Mouse (Mus musculus) limb, embryonic 10.5 days (tissue): ENCODE measurements around the gene Gm17490. TPM values are rescaled to one million over a fixed set of nuclear protein-coding genes. Genes with fewer than 3 reads are reported as not detected.

Experiments used
- DNase-seq: peaks from one replicate; pipeline ENCODE4 v3.0.0-alpha.2; 2017; ENCODE audit warnings: low spot score
- H3K27ac ChIP-seq: fragments of 300-500 bp; sonication (generic); 2 replicates; pipeline ENCODE4 v1.5.1; 2016; ENCODE audit warnings: mild to moderate bottlenecking
- H3K27me3 ChIP-seq: fragments of 300-500 bp; sonication (generic); 2 replicates; pipeline ENCODE4 v1.6.1; 2016; ENCODE audit warnings: low read depth, mild to moderate bottlenecking; ENCODE audit not compliant: poor library complexity, severe bottlenecking
- H3K36me3 ChIP-seq: fragments of 300-500 bp; sonication (generic); 2 replicates; pipeline ENCODE4 v1.6.1; 2016; ENCODE audit warnings: mild to moderate bottlenecking, moderate library complexity
- H3K4me1 ChIP-seq: fragments of 300-500 bp; sonication (generic); 2 replicates; pipeline ENCODE4 v1.6.1; 2016
- H3K4me3 ChIP-seq: fragments of 300-500 bp; sonication (generic); 2 replicates; pipeline ENCODE4 v1.5.1; 2016; ENCODE audit warnings: mild to moderate bottlenecking, moderate library complexity
- H3K9me3 ChIP-seq: fragments of 300-500 bp; sonication (generic); replicated peaks from 2 replicates; pipeline ENCODE4 v1.6.1; 2016; ENCODE audit warnings: mild to moderate bottlenecking
- WGBS: fragments of 180-500 bp; shearing (Covaris S2); methylation state at CpG from one replicate; pipeline ENCODE4 v1.1.7; 2016; 5-methylcytosine and 5-hydroxymethylcytosine counted together
- polyA plus RNA-seq: library from polyadenylated mRNA; unstranded; fragments of >200 nt; fragmentation: Nextera tagmentation; extraction: Ambion mirVana; gene quantifications from 2 replicates; pipeline ENCODE4 v1.2.1, GENCODE M21; 2016

Gene Gm17490
- polyA plus RNA-seq, 1 experiment from 2014 or later, result not detected

DNA sequence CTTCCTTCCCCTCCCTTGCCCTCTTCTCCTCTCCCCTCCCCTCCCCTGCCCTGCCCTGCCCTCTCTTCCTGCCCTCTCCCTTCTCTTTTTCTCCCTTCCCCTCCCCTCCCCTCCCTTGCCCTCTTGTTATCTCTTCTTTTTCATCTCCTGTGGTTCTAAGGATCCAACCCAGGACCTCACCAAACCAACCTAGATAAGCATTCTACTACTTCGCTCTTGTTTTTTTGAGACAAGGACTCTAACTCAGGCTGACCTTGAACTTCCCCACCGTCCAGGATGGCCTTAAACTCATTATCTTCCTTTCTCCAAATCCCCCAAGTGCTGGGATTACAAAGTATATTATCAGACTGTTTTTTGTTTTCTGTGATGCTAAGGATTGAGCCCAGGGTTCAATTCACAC, 26.7 kb upstream of the Gm17490 start:
- Histone ChIP-seq H3K9me3 (no peaks in the 10 kb centered on the region), H3K36me3 (no peaks in the 10 kb centered on the region), H3K4me3 (no peak overlapping the region), H3K4me1 (no peaks in the 10 kb centered on the region), H3K27ac (no peak overlapping the region), H3K27me3 (no peaks in the 10 kb centered on the region)
- WGBS, result 80% methylated on average over 2 of the region's 2 CpGs
- DNase-seq, result no peak

DNA sequence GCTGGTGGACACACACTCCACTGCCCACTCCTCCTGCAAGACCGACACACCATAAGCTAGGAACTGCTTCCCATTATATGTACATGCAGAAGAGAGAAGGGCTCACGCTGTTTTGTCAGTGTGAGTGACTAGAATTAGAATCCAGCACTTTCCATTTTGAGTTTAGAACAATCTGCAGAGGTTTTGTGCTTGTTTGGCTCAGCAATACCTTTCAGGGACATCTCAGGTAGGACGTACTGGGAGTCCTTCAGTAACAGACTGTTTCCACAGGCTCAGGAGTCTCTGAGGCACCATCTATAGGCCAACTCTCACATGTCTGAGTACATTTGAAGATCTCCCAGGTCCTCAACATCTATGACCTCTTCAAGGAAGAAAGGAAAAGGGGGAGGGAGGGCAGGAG, 26.1 kb upstream of the Gm17490 start:
- 84% methylated on average over 3 of the region's 3 CpGs for WGBS

DNA sequence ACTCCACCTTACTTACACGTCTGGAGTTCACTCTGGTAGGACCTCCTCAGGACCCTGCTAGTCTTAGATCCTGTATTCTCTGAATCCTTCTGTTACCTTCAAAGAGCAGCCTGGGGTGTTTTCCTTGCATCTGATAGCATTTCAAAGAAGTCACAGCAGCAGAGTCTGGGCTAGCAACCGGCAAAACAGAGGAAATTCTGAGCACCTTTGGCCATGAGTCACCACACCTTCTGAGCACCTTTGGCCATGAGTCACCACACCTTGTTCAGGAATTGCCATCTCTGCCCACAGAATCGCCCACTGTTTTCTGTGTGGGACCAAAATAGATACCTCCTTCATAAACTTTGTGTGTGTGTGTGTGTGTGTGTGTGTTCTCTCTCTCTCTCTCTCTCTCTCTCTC, 25.4 kb upstream of the Gm17490 start:
- Histone ChIP-seq H3K27me3 (no peaks in the 10 kb centered on the region), H3K4me3 (no peak overlapping the region), H3K36me3 (no peaks in the 10 kb centered on the region), H3K4me1 (no peaks in the 10 kb centered on the region), H3K9me3 (no peaks in the 10 kb centered on the region), H3K27ac (no peak overlapping the region)
- no peak for DNase-seq
- WGBS, result 44% methylated on average over 3 of the region's 3 CpGs

More for the DNA sequence above, 26.1 kb upstream of the Gm17490 start:
- Histone ChIP-seq H3K4me3 (no peak overlapping the region), H3K27ac (no peak overlapping the region), H3K36me3 (no peaks in the 10 kb centered on the region), H3K9me3 (no peaks in the 10 kb centered on the region), H3K4me1 (no peaks in the 10 kb centered on the region), H3K27me3 (no peaks in the 10 kb centered on the region)
- no peak for DNase-seq

DNA sequence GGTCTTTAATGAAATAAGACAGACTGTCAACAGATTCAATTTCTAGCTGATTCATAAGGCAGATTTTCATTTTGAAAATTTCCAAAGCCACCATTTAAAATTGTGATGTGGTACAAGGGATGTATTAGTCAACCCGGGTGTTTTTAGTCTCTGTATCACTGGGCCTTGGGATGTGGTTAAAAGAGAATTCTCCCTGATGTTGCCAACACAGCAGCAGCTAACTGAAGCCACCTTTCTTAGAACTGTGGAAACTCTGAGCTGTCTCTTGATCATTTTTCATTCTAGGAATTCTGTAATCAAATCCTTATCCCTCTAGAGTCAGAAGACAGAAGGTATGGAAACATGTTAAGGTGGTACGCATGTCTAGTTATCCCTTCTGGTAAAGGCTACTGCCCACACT, 19.2 kb upstream of the Gm17490 start:
- no peak for DNase-seq
- Histone ChIP-seq H3K9me3 (no peaks in the 10 kb centered on the region), H3K4me1 (no peaks in the 10 kb centered on the region), H3K4me3 (no peak overlapping the region), H3K36me3 (no peaks in the 10 kb centered on the region), H3K27me3 (no peaks in the 10 kb centered on the region), H3K27ac (no peak overlapping the region)
- WGBS, result 92% methylated on average over 2 of the region's 2 CpGs

DNA sequence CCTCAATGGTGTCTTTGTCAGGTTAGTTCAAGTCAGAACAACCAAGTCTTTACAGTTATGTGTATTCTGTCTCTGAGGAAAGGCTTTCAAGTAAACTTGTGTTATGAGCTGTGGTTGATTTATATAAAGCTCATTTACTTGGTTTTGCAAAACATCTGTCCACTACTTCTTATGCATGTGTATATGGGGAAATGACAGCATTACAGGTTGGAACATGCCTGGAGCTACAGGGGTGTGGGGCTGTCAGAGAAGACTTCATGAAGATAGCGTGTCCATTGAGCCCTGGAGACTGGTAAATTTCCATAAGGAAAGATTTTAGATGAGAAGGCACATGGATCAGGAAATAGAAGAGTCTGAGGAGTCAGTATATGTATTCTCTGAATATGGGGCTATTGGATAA, 18.0 kb upstream of the Gm17490 start:
- Histone ChIP-seq H3K36me3 (no peaks in the 10 kb centered on the region), H3K27me3 (no peaks in the 10 kb centered on the region), H3K27ac (no peak overlapping the region), H3K9me3 (no peaks in the 10 kb centered on the region), H3K4me3 (no peak overlapping the region), H3K4me1 (no peaks in the 10 kb centered on the region)
- no peak for DNase-seq
- WGBS, result 86% methylated on average over 1 of the region's 1 CpGs

DNA sequence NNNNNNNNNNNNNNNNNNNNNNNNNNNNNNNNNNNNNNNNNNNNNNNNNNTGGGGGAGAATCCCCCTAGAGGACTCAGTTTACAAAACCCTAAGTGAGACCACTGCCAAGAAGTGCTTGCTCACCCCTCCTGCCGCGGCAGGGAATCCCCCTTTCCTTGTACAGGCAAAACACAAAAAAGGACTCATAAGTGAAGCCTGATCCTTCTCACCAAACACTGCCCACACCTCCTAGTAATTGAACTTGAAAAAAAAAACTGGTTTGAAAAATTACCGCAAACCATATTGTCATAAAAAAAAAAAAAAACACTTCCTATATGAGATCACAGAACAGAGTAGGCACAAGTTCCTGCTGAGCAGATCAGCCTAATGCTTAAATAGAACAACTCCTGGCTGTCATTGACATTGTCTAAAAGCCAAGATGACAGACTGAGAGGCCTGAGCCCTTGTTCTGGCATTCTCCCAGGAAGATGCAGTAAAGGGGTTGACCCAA, 16.4 kb upstream of the Gm17490 start, which contains the start of gene Il2ra:
Gene Il2ra, plus strand, starts transcription at position 357 of the 491 bp plus-strand sequence.
- Histone ChIP-seq H3K9me3 (no peaks in the 10 kb centered on the region), H3K27me3 (no peaks in the 10 kb centered on the region), H3K36me3 (no peaks in the 10 kb centered on the region), H3K4me1 (no peaks in the 10 kb centered on the region), H3K27ac (no peak within 1 kb of the TSS), H3K4me3 (no peak within 1 kb of the TSS)
- 90% methylated on average over 3 of the region's 3 CpGs for WGBS
- DNase-seq, result no peak

DNA sequence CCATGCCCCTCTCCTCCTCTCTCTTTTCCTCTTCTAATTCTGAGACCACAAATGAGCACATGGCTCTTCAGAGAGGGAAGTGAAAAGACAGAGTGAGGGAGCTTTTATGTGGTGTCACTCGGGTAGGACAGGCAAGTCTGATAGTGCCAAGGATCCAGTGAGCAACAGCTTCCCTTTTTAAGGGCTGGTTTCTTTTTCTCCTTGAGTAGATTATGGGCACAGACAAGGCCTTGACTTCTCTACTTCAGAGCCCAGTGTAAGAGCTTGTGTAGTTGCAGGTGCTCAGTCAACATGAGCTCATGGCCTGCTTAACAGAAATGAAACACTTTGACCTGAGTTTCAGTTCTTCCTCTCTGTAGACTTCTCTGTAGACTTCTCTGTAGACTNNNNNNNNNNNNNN, 11.1 kb upstream of the Gm17490 start:
- DNase-seq, result no peak
- no peaks in the 10 kb centered on the region for H3K9me3 ChIP-seq
- H3K36me3 ChIP-seq, result no peaks in the 10 kb centered on the region
- H3K4me3 ChIP-seq, result no peak overlapping the region
- WGBS, result 65% methylated on average over 1 of the region's 1 CpGs
- no peaks in the 10 kb centered on the region for H3K4me1 ChIP-seq
- H3K27ac ChIP-seq, result no peak overlapping the region
- no peaks in the 10 kb centered on the region for H3K27me3 ChIP-seq

DNA sequence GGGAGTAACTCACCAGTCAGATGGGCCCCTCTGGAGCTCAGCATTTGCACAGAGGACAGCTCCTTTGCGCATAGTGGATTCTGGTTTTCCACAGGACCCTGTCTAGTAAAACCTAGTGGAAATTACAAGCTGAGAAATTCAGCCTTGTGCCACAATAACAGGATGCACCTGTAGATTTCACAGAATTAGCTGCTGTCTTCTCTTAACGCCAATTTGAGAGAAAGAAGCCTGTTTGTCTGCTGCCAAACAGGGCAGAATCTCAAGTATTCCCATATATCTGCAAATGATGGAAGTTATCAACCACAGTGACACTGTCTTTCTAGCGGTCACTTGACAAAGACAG, 10.0 kb upstream of the Gm17490 start:
- no peak overlapping the region for H3K4me3 ChIP-seq
- no peaks in the 10 kb centered on the region for H3K27me3 ChIP-seq
- 90% methylated on average over 3 of the region's 3 CpGs for WGBS
- no peak for DNase-seq
- H3K9me3 ChIP-seq, result no peaks in the 10 kb centered on the region
- no peaks in the 10 kb centered on the region for H3K36me3 ChIP-seq
- H3K4me1 ChIP-seq, result no peaks in the 10 kb centered on the region
- H3K27ac ChIP-seq, result no peak overlapping the region

DNA sequence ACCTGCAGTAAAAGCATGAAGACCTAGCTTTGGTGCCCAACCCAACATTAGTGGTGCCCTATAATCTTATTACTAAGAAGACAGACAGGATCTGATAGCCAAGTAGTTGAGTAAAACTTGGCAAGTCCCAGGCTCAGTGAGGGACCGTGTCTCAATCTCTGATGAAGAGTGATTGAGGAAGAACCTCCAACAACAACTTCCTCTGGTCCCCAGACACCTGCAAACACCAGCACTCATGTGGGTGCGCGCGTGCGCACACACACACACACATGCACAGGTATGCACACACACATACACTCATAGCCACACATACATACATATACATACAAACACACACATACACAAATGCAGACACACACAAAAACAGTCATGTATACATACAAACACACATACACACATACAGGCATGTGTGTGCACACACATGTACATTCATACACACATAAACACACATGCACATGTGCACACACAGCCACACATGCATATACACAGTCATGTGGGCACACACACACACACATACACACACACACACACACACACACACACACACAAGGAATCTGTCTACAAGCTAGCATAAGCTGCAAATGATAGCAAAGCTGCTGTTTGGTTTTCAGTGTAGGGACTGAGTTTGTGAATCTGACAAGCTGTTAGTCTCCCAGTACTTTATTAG, 9.5 kb upstream of the Gm17490 start:
- no peaks in the 10 kb centered on the region for H3K9me3 ChIP-seq
- H3K36me3 ChIP-seq, result no peaks in the 10 kb centered on the region
- H3K27ac ChIP-seq, result no peak overlapping the region
- H3K27me3 ChIP-seq, result no peaks in the 10 kb centered on the region
- no peak overlapping the region for H3K4me3 ChIP-seq
- WGBS, result 95% methylated on average over 5 of the region's 5 CpGs
- DNase-seq, result no peak
- no peaks in the 10 kb centered on the region for H3K4me1 ChIP-seq

DNA sequence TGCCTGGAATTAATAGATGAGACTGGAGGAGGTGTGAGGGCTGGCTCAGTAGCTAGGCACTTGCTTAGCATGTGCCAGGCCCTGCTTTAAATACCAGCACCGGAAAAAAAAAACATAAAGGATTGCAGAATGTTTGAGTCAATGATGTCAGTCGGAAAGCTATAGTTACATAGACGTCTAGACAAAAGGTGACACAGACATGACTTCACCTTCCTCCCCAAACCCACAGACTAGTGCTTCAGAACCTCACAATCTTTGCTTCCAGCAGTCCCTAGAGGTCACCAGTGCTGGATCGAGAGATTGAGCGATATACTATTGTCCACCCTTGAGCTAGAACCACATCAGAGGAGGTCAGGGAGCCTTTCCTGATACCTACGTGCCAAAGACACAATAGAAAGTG, 9.0 kb upstream of the Gm17490 start:
- Histone ChIP-seq H3K36me3 (no peaks in the 10 kb centered on the region), H3K4me3 (no peak overlapping the region), H3K9me3 (no peaks in the 10 kb centered on the region), H3K27ac (no peak overlapping the region), H3K27me3 (no peaks in the 10 kb centered on the region), H3K4me1 (no peaks in the 10 kb centered on the region)
- WGBS, result 89% methylated on average over 6 of the region's 6 CpGs
- DNase-seq, result no peak

DNA sequence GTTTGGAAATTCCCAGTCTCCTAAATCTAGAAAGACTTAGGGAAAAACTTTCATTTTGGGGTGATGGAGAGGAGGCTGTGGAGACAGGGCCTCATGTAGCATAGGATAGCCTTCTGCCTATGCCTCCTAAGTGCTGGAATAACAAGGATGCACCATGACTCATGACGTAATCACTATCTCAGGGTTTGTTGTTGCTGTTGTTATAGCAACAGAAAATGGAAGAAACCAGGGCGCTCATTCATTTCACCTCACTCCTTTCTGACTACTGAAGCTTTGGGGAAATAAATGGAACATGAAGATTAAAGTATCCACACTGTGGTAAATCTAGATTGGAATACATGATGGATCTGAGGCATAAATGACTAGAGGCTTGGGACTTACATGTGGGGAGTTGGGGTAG, 2.3 kb downstream of the Gm17490 start:
- Histone ChIP-seq H3K4me3 (no peak overlapping the region), H3K27me3 (no peaks in the 10 kb centered on the region), H3K36me3 (no peaks in the 10 kb centered on the region), H3K27ac (no peak overlapping the region), H3K9me3 (no peaks in the 10 kb centered on the region), H3K4me1 (no peaks in the 10 kb centered on the region)
- no peak for DNase-seq
- WGBS, result 92% methylated on average over 2 of the region's 2 CpGs

DNA sequence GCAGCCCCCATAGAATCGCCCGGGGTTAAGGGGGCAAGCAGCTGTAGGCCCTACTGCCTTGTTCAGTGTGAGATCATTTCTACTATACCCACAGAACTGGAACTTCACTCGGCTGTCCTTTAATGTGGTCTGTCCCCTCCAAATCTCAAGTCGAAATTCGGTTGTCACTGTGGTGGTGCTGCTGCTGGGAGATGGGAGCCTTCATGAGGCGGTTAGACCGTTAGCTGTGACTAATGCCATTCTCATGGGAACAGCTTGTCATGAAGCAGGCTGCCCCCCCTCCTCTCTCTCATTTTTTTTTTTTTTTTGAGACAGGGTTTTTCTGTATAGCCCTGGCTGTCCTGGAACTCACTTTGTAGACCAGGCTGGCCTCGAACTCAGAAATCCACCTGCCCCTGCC, 2.9 kb downstream of the Gm17490 start:
- 86% methylated on average over 8 of the region's 8 CpGs for WGBS
- DNase-seq, result no peak
- Histone ChIP-seq H3K4me3 (no peak overlapping the region), H3K27me3 (no peaks in the 10 kb centered on the region), H3K36me3 (no peaks in the 10 kb centered on the region), H3K9me3 (no peaks in the 10 kb centered on the region), H3K4me1 (no peaks in the 10 kb centered on the region), H3K27ac (no peak overlapping the region)

DNA sequence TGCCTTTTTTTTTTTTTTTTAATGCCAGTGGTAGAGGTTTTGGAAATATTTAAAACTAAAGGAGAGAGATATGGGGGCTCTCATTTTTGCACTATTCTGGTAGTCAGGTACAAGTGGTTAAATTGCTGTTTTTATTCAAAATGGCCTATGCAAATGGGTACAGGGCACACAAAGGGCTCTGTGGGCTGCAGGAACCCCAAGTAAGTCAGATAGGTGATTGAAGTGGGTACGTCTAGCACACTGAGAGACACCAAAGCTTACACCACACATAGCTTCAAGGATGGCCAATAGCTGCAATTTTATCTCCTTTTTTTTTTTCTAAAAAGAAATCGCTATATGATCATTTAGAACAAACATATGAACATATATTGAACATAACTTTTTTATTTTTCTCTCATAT, 6.5 kb downstream of the Gm17490 start:
- no peak overlapping the region for H3K27ac ChIP-seq
- WGBS, result 86% methylated on average over 2 of the region's 2 CpGs
- no peaks in the 10 kb centered on the region for H3K27me3 ChIP-seq

DNA sequence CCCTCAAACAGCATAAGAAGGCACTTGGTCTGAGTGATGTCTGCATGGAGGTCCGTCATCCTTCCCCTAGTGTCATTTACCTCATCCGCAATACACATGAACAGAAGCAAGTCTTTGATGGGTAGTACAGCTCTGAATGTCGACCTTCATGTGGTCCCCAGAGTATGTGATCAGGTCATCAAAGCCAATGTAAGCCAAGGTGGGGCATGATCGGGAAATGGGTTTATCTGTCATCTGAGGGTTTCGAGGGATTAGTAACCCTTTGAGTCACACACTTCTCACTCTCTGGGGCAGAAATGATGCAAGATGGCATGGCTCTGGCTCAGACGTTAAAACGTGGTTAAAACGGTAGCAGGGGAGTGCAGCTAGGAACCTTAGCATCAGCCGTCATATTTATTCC, 9.2 kb downstream of the Gm17490 start:
- no peaks in the 10 kb centered on the region for H3K27me3 ChIP-seq
- no peak for DNase-seq
- no peak overlapping the region for H3K27ac ChIP-seq
- WGBS, result 91% methylated on average over 9 of the region's 9 CpGs
- H3K36me3 ChIP-seq, result no peaks in the 10 kb centered on the region
- no peak overlapping the region for H3K4me3 ChIP-seq
- no peaks in the 10 kb centered on the region for H3K4me1 ChIP-seq
- no peaks in the 10 kb centered on the region for H3K9me3 ChIP-seq

More for the DNA sequence above, 6.5 kb downstream of the Gm17490 start:
- Histone ChIP-seq H3K9me3 (no peaks in the 10 kb centered on the region), H3K36me3 (no peaks in the 10 kb centered on the region), H3K4me1 (no peaks in the 10 kb centered on the region), H3K4me3 (no peak overlapping the region)
- DNase-seq, result no peak
